Mouse (Mus musculus) embryonic facial prominence, embryonic 13.5 days (tissue): ENCODE measurements around the gene Mamdc4. TPM values are rescaled to one million over a fixed set of nuclear protein-coding genes. Genes with fewer than 3 reads are reported as not detected.

Experiments
- ATAC-seq: fragments of 200-750 bp; cut with Nextera tagmentation; 2 replicates; pipeline ENCODE4 v1.8.0; 2017; ENCODE audit warnings: low read depth; ENCODE audit not compliant: insufficient number of reproducible peaks, insufficient read depth, low FRiP score, low TSS enrichment
- H3K27ac ChIP-seq: fragments of 300-500 bp; sonication (generic); 2 replicates; pipeline ENCODE4 v1.5.1; 2015; ENCODE audit warnings: moderate library complexity, mild to moderate bottlenecking, inconsistent platforms
- H3K27me3 ChIP-seq: fragments of 300-500 bp; sonication (generic); 2 replicates; pipeline ENCODE4 v1.6.1; 2015; ENCODE audit warnings: mild to moderate bottlenecking, inconsistent platforms
- H3K36me3 ChIP-seq: fragments of 300-500 bp; sonication (generic); 2 replicates; pipeline ENCODE4 v1.6.1; 2015; ENCODE audit warnings: mild to moderate bottlenecking, inconsistent platforms
- H3K4me1 ChIP-seq: fragments of 300-500 bp; sonication (generic); 2 replicates; pipeline ENCODE4 v1.6.1; 2015; ENCODE audit warnings: inconsistent platforms
- H3K4me2 ChIP-seq: fragments of 300-500 bp; sonication (generic); 2 replicates; pipeline ENCODE4 v1.6.1; 2015; ENCODE audit warnings: moderate library complexity, mild to moderate bottlenecking, inconsistent platforms
- H3K4me3 ChIP-seq: fragments of 300-500 bp; sonication (generic); 2 replicates; pipeline ENCODE4 v1.5.1; 2015; ENCODE audit warnings: mild to moderate bottlenecking, inconsistent platforms
- H3K9ac ChIP-seq: fragments of 300-500 bp; sonication (generic); 2 replicates; pipeline ENCODE4 v1.6.1; 2015; ENCODE audit warnings: mild to moderate bottlenecking, inconsistent platforms
- H3K9me3 ChIP-seq: fragments of 300-500 bp; sonication (generic); 2 replicates; pipeline ENCODE4 v1.6.1; 2016; ENCODE audit warnings: inconsistent platforms
- WGBS: fragments of 180-500 bp; shearing (Covaris S2); methylation state at CpG from one replicate; pipeline ENCODE4 v1.1.7; 2015; ENCODE audit warnings: mixed read lengths; 5-methylcytosine and 5-hydroxymethylcytosine counted together
- polyA plus RNA-seq: library from polyadenylated mRNA; unstranded; fragments of >200 nt; fragmentation: Nextera tagmentation; extraction: Ambion mirVana; gene quantifications from 2 replicates; pipeline ENCODE4 v1.2.1, GENCODE M21; 2015

Gene Mamdc4
- polyA plus RNA-seq, 1 experiment from 2014 or later, result 7.2 TPM

GRCm38 (mm10) chr2:25574136-25574535 lies 509 bp downstream of the Mamdc4 start:
- H3K27me3 ChIP-seq, result peaks cover 35% of the 10 kb centered on the region
- peak overlapping the region; percentile 93; the same call in 1 of the 2 replicates for H3K27ac ChIP-seq
- no peak for ATAC-seq
- H3K4me3 ChIP-seq, result peak overlapping the region; percentile 64
- H3K4me2 ChIP-seq, result peak overlapping the region; percentile 95
- H3K9ac ChIP-seq, result peak overlapping the region; percentile 78
- peaks cover 47% of the 10 kb centered on the region for H3K4me1 ChIP-seq
- WGBS, result 18% methylated on average over 11 of the region's 11 CpGs
- peaks cover 38% of the 10 kb centered on the region for H3K36me3 ChIP-seq
- H3K9me3 ChIP-seq, result no peaks in the 10 kb centered on the region

- Histone ChIP-seq H3K36me3 (peaks cover 48% of the 10 kb centered on the region), H3K4me2 (peak overlapping the region; percentile 95; the same call in 1 of the 2 replicates), H3K4me1 (peaks cover 36% of the 10 kb centered on the region), H3K9me3 (no peaks in the 10 kb centered on the region), H3K27me3 (peaks cover 25% of the 10 kb centered on the region), H3K9ac (0 out of 2 replicates have a peak overlapping the region, but pooled peaks have one; percentile 21), H3K27ac (no peak overlapping the region), H3K4me3 (peak overlapping the region; percentile 64; the same call in 1 of the 2 replicates)
- 94% methylated on average over 2 of the region's 2 CpGs for WGBS
- ATAC-seq, result no peak
Observed at GRCm38 (mm10) chr2:25573068-25573467, 1.6 kb downstream of the Mamdc4 start.

GRCm38 (mm10) chr2:25571221-25571620 lies 3.4 kb downstream of the Mamdc4 start:
- 86% methylated on average over 4 of the region's 4 CpGs for WGBS
- no peaks in the 10 kb centered on the region for H3K9me3 ChIP-seq
- no peak overlapping the region for H3K27ac ChIP-seq
- H3K36me3 ChIP-seq, result peaks cover 67% of the 10 kb centered on the region
- H3K4me3 ChIP-seq, result no peak overlapping the region
- H3K9ac ChIP-seq, result no peak overlapping the region
- peaks cover 24% of the 10 kb centered on the region for H3K4me1 ChIP-seq
- no peak overlapping the region for H3K4me2 ChIP-seq
- H3K27me3 ChIP-seq, result peaks cover 6% of the 10 kb centered on the region
- ATAC-seq, result no peak

GRCm38 (mm10) chr2:25569323-25569722 lies 5.3 kb downstream of the Mamdc4 start:
- Histone ChIP-seq H3K4me1 (peaks cover 15% of the 10 kb centered on the region), H3K27ac (no peak overlapping the region), H3K27me3 (no peaks in the 10 kb centered on the region), H3K9me3 (no peaks in the 10 kb centered on the region), H3K9ac (no peak overlapping the region), H3K4me3 (no peak overlapping the region), H3K4me2 (no peak overlapping the region), H3K36me3 (peaks cover 86% of the 10 kb centered on the region)
- no peak for ATAC-seq
- WGBS, result 96% methylated on average over 3 of the region's 3 CpGs

- Histone ChIP-seq H3K4me1 (peaks cover 8% of the 10 kb centered on the region), H3K27me3 (no peaks in the 10 kb centered on the region), H3K4me2 (no peak overlapping the region), H3K27ac (no peak overlapping the region), H3K9me3 (no peaks in the 10 kb centered on the region), H3K4me3 (no peak overlapping the region), H3K36me3 (peaks cover 94% of the 10 kb centered on the region), H3K9ac (no peak overlapping the region)
- no peak for ATAC-seq
- WGBS, result 86% methylated on average over 6 of the region's 6 CpGs
Observed at GRCm38 (mm10) chr2:25568473-25569019, 6.1 kb downstream of the Mamdc4 start.

- Histone ChIP-seq H3K27ac (no peak overlapping the region), H3K4me1 (no peaks in the 10 kb centered on the region), H3K9me3 (no peaks in the 10 kb centered on the region), H3K9ac (no peak overlapping the region), H3K36me3 (peaks cover 99% of the 10 kb centered on the region), H3K4me3 (no peak overlapping the region), H3K27me3 (no peaks in the 10 kb centered on the region), H3K4me2 (no peak overlapping the region)
- WGBS, result 88% methylated on average over 6 of the region's 6 CpGs
- ATAC-seq, result no peak
Observed at GRCm38 (mm10) chr2:25566558-25566957, 8.1 kb downstream of the Mamdc4 start.

GRCm38 (mm10) chr2:25565741-25566140 lies 8.9 kb downstream of the Mamdc4 start:
- Histone ChIP-seq H3K4me2 (no peak overlapping the region), H3K9ac (no peak overlapping the region), H3K4me3 (no peak overlapping the region), H3K36me3 (peaks cover 99% of the 10 kb centered on the region), H3K27ac (no peak overlapping the region), H3K4me1 (no peaks in the 10 kb centered on the region), H3K27me3 (no peaks in the 10 kb centered on the region), H3K9me3 (no peaks in the 10 kb centered on the region)
- no peak for ATAC-seq
- 90% methylated on average over 8 of the region's 8 CpGs for WGBS

GRCm38 (mm10) chr2:25561946-25562345 lies 12.7 kb downstream of the Mamdc4 start:
- Histone ChIP-seq H3K4me3 (no peak overlapping the region), H3K9ac (no peak overlapping the region), H3K36me3 (peaks cover 71% of the 10 kb centered on the region), H3K4me1 (peaks cover 18% of the 10 kb centered on the region), H3K27ac (no peak overlapping the region), H3K27me3 (no peaks in the 10 kb centered on the region), H3K9me3 (no peaks in the 10 kb centered on the region), H3K4me2 (no peak overlapping the region)
- WGBS, result 88% methylated on average over 9 of the region's 9 CpGs
- no peak for ATAC-seq

GRCm38 (mm10) chr2:25560551-25560950 lies 14.1 kb downstream of the Mamdc4 start:
- ATAC-seq, result no peak
- Histone ChIP-seq H3K4me2 (no peak overlapping the region), H3K4me3 (no peak overlapping the region), H3K27me3 (no peaks in the 10 kb centered on the region), H3K4me1 (peaks cover 22% of the 10 kb centered on the region), H3K36me3 (peaks cover 57% of the 10 kb centered on the region), H3K9ac (no peak overlapping the region), H3K9me3 (no peaks in the 10 kb centered on the region), H3K27ac (no peak overlapping the region)
- WGBS, result 84% methylated on average over 8 of the region's 8 CpGs

- Histone ChIP-seq H3K4me2 (peak overlapping the region; percentile 95), H3K36me3 (peaks cover 39% of the 10 kb centered on the region), H3K27ac (no peak overlapping the region), H3K4me1 (peaks cover 22% of the 10 kb centered on the region), H3K9me3 (no peaks in the 10 kb centered on the region), H3K4me3 (peak overlapping the region; percentile 97), H3K9ac (peak overlapping the region; percentile 95), H3K27me3 (no peaks in the 10 kb centered on the region)
- no peak for ATAC-seq
- 44% methylated on average over 6 of the region's 6 CpGs for WGBS
Observed at GRCm38 (mm10) chr2:25558774-25559173, 15.9 kb downstream of the Mamdc4 start.

- Histone ChIP-seq H3K9ac (peak overlapping the region; percentile 95), H3K4me1 (peaks cover 22% of the 10 kb centered on the region), H3K9me3 (no peaks in the 10 kb centered on the region), H3K4me2 (peak overlapping the region; percentile 95), H3K36me3 (peaks cover 31% of the 10 kb centered on the region), H3K27me3 (no peaks in the 10 kb centered on the region), H3K4me3 (peak overlapping the region; percentile 97), H3K27ac (peak overlapping the region; percentile 64; the same call in 1 of the 2 replicates)
- WGBS, result under 1% methylated on average over 24 of the region's 24 CpGs
- ATAC-seq, result peak; percentile 41
Observed at GRCm38 (mm10) chr2:25557964-25558360, 16.7 kb downstream of the Mamdc4 start.

- no peaks in the 10 kb centered on the region for H3K9me3 ChIP-seq
- ATAC-seq, result peak; percentile 92
- WGBS, result under 1% methylated on average over 61 of the region's 61 CpGs
- peak within 1 kb of the TSS; percentile 97 for H3K4me3 ChIP-seq
- H3K9ac ChIP-seq, result peak within 1 kb of the TSS; percentile 95
- peak within 1 kb of the TSS; percentile 78 for H3K27ac ChIP-seq
- H3K27me3 ChIP-seq, result no peaks in the 10 kb centered on the region
- H3K4me2 ChIP-seq, result peak within 1 kb of the TSS; percentile 95
- H3K36me3 ChIP-seq, result peaks cover 26% of the 10 kb centered on the region
- H3K4me1 ChIP-seq, result peaks cover 22% of the 10 kb centered on the region
Observed at GRCm38 (mm10) chr2:25557221-25557963, 17.3 kb downstream of the Mamdc4 start, which contains the start of gene Edf1. TSS of gene Edf1 (plus strand) at chr2:25557847.
